Mouse (Mus musculus) CH12.LX (cell line): ENCODE results near the gene Ism2.

Source experiments
- CTCF ChIP-seq, 2 experiments: IDR thresholded peaks in 1 of 2; conservative IDR thresholded peaks in 1 of 2; 2 replicates each; pipeline ENCODE4 v1.5.1; 2011 to 2012; ENCODE audit warnings: low read depth in 2 of 2, low read length in 2 of 2, improper control_type of control experiment in 1 of 2, inconsistent platforms in 1 of 2, mild to moderate bottlenecking in 1 of 2, moderate library complexity in 1 of 2
- EP300 ChIP-seq: IDR thresholded peaks from 2 replicates; pipeline ENCODE4 v1.6.1; 2011; ENCODE audit warnings: low read length, improper control_type of control experiment
- HCFC1 ChIP-seq: IDR thresholded peaks from 2 replicates; pipeline ENCODE4 v1.6.1; 2012; ENCODE audit warnings: low read depth, mild to moderate bottlenecking, inconsistent platforms, low read length, improper control_type of control experiment
- JUND ChIP-seq: conservative IDR thresholded peaks from 2 replicates; pipeline ENCODE4 v1.6.1; 2011; ENCODE audit warnings: low read depth, low read length, improper control_type of control experiment
- MAX ChIP-seq: IDR thresholded peaks from 2 replicates; pipeline ENCODE4 v1.6.1; 2011; ENCODE audit warnings: low read length, improper control_type of control experiment
- MXI1 ChIP-seq: IDR thresholded peaks from 2 replicates; pipeline ENCODE4 v1.6.1; 2011; ENCODE audit warnings: mild to moderate bottlenecking, low read depth, low read length, improper control_type of control experiment
- NRF1 ChIP-seq: IDR thresholded peaks from 2 replicates; pipeline ENCODE4 v1.6.1; 2014; ENCODE audit warnings: low read depth, mild to moderate bottlenecking, inconsistent platforms, low read length, improper control_type of control experiment, moderate library complexity
- POLR2A ChIP-seq: IDR thresholded peaks from 2 replicates; pipeline ENCODE4 v1.6.1; 2011; ENCODE audit warnings: low read depth, mild to moderate bottlenecking, improper control_type of control experiment, low read length
- UBTF ChIP-seq: IDR thresholded peaks from 2 replicates; pipeline ENCODE4 v1.6.1; 2012; ENCODE audit warnings: low read depth, mild to moderate bottlenecking, inconsistent platforms, low read length, improper control_type of control experiment, moderate library complexity

- TF ChIP-seq EP300 (no peak), POLR2A (no peak), JUND (no peak), UBTF (no peak), MXI1 (no peak), HCFC1 (no peak), CTCF (conservative IDR thresholded peaks at IDR 0.05 in 1 of 2, IDR thresholded peaks at IDR 0.05 in 1 of 2; ENCODE audit: low read depth in 2 of 2, low read length in 2 of 2) (no peak), NRF1 (no peak), MAX (no peak)
Observed at GRCm38 (mm10) chr12:87253878-87254277, 45.6 kb downstream of the Ism2 start.
